Comparison of ENCODE assay signal across 20 mouse cellular contexts in the genomic region with DNA sequence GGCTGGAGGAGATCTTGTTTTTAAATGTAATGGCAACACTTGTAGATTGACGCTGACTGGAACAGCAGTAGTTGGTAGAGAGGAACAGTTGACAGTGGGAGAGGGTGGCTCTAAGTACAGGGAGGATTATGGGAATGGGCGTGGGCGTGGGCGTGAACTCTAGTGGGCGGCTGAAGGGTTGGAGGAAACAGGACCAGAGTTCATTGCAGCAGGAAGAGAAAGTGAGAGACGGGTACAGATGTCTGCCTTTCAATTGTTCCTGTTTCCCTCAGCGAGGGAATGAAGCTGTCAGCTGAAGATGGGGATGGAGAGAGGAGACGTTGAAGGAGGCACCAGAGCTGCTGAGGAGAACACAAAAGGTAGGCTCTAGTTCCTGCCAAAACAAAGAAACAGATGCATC.
"Had no signal": no experiment of that assay in that cellular context is flagged by ENCODE, and none has a peak within 500 bp of the region (broad histone marks: within the 10 kb centered on the region; RNA-seq: fewer than 3 reads in every experiment).

No protein-coding gene starts in this region.

- H3K36me3 ChIP-seq: intestine, embryonic 15.5 days; limb, embryonic 10.5 days; limb, embryonic 13.5 days; lung, embryonic 15.5 days; midbrain, embryonic 10.5 days; midbrain, embryonic 13.5 days; neural tube, embryonic 12.5 days; neural tube, embryonic 15.5 days had no signal

- H3K4me2 ChIP-seq: intestine, embryonic 15.5 days; limb, embryonic 13.5 days; lung, embryonic 15.5 days; midbrain, embryonic 13.5 days; neural tube, embryonic 12.5 days; neural tube, embryonic 15.5 days had no signal

- ATAC-seq: intestine, embryonic 15.5 days; liver, postnatal 0 days; midbrain, embryonic 13.5 days; midbrain, embryonic 16.5 days had no signal

- H3K9me3 ChIP-seq: intestine, embryonic 15.5 days; limb, embryonic 10.5 days; limb, embryonic 13.5 days; lung, embryonic 15.5 days; midbrain, embryonic 10.5 days; midbrain, embryonic 13.5 days; neural tube, embryonic 12.5 days; neural tube, embryonic 15.5 days had no signal

- H3K4me1 ChIP-seq: intestine, embryonic 15.5 days; lung, embryonic 15.5 days; megakaryocyte, embryonic 14.5 days; neural tube, embryonic 12.5 days; neural tube, embryonic 15.5 days had no signal

- H3K27me3 ChIP-seq: intestine, embryonic 15.5 days; limb, embryonic 13.5 days; lung, embryonic 15.5 days; megakaryocyte, embryonic 14.5 days; midbrain, embryonic 13.5 days; neural tube, embryonic 12.5 days; neural tube, embryonic 15.5 days had no signal

- DNase-seq: kidney, adult 18-20 months; kidney, adult 9 months; kidney, postnatal 14 days; kidney, postnatal 4 days; liver; liver, postnatal 0 days; lung, postnatal 4 days; thymus, postnatal 25 days had no signal

- H3K27ac ChIP-seq: intestine, embryonic 15.5 days; limb, embryonic 10.5 days; limb, embryonic 13.5 days; liver, embryonic 14.5 days; lung, embryonic 15.5 days; midbrain, embryonic 10.5 days; midbrain, embryonic 13.5 days; neural tube, embryonic 12.5 days; neural tube, embryonic 15.5 days; stomach, postnatal 0 days had no signal

- H3K4me3 ChIP-seq: intestine, embryonic 15.5 days; limb, embryonic 10.5 days; limb, embryonic 13.5 days; lung, embryonic 15.5 days; midbrain, embryonic 10.5 days; midbrain, embryonic 13.5 days; neural tube, embryonic 12.5 days; neural tube, embryonic 15.5 days had no signal

- H3K9ac ChIP-seq: intestine, embryonic 15.5 days; limb, embryonic 13.5 days; liver, embryonic 14.5 days; liver, postnatal 0 days; lung, embryonic 15.5 days; midbrain, embryonic 13.5 days; neural tube, embryonic 12.5 days; neural tube, embryonic 15.5 days had no signal
